Mouse (Mus musculus): ENCODE data around the gene 4930502E18Rik.
"Not testable (repeated sequence)": the region's sequence is repeated elsewhere in the genome, so short reads cannot be mapped to it uniquely, and the experiment has no call there.

Gene 4930502E18Rik

GRCm38 (mm10) chrX:53724596-53724995 lies at the start of gene 4930502E18Rik:
TSS of gene 4930502E18Rik (plus strand) at chrX:53724826.
- no peak for DNase-seq (ENCODE audit: low spot score)

DNA sequence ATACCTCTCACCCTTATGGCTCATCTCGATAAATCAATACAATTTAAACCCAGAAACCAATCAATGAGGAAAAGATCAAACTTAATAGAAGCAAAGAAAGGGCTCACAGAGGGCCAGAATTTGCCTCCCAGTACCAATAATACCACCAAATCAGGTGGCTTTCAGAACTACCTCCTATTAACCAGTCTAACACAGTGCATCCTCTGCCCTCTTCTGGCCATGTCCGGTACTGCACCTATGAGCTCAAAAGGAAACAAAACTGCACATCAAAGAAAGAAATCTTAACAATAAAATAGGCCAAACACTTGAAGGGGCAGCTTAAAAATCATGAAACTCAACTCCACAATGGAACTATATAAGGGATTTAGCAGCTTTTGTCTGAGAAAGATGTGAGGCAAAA lies 47.7 kb upstream of the 4930502E18Rik start:
- not testable (repeated sequence) for DNase-seq (ENCODE audit: low spot score)

DNA sequence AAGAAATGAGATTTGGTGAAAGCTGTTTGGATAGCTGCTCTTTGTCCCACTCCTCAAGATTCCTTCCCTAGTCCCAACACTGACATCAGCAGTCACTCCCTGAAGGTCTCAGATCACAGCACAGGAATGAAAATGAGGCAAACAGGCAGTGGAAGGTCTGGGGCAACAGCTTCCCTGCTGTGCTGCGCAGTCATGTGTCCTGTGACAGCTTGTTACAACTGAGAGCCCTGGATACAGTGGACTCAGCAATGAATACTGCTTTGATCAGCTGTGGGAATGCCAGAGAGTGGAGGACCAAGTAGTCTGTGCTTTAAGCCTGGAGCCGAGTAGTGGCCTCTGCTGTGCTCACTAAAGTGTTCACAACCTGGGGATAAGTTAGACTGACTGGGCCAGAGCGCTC lies 42.0 kb upstream of the 4930502E18Rik start:
- not testable (repeated sequence) for DNase-seq (ENCODE audit: low spot score)

DNA sequence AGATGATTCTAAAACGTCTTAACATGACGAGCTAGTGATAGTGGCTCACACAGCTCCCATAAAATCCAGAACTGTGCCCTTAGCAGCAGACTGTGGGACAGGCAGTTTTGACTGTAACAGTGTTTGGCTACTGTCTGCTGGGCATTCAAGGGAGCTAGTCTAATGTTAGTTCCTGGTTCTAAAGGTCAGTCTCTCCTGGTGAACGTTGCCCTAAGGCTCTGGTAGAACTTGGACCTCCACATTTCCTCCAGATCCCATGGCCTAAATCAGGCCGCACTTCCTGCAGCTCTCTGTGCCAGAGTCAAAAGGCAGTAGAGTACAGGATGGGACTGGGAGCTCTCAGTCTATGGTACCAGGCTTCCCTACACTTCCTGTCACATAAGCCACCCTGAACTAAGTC lies 40.0 kb upstream of the 4930502E18Rik start:
- DNase-seq (ENCODE audit: low spot score), result not testable (repeated sequence)

- no peak for DNase-seq (ENCODE audit: low spot score)
Measured at GRCm38 (mm10) chrX:53692065-53692464, 32.6 kb upstream of the 4930502E18Rik start.

GRCm38 (mm10) chrX:53693141-53693540 lies 31.5 kb upstream of the 4930502E18Rik start:
- no peak for DNase-seq (ENCODE audit: low spot score)

DNA sequence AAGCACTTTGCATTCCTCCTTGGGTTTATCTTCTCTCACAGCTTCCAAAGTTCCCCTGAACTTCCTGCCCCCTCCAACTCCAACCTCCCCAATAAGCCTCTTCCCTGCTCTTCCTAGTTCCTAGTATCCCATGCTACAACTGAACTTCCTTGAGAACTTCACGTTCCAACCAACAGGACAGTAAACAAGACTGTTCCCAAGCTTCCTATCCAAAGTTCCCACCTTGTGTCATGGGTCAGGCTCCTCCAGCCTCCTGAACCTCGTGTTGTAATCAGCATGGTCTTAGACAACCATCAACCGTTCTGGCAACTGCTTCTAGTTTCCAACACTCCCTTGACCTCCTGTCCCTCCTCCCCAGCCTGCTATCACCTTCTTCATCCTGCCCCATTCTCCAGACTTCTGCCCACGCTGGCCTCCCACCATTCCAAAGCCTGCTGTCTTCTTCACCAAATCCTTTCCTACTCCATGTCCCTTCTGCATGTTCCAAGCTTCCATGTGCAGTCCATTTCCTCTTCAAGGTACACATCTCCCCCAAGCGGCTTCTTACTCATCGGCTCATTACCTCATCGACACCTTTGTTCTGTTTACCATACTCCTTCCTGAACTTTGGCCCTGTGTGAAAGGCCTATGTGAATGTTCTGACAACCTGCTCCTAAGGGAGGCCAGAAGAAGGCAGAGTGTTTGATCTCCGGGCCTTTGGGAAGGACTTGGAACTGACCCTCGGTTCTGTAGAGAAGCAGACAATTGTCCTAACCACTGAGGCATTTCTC lies 30.4 kb upstream of the 4930502E18Rik start:
- no peak for DNase-seq (ENCODE audit: low spot score)

DNA sequence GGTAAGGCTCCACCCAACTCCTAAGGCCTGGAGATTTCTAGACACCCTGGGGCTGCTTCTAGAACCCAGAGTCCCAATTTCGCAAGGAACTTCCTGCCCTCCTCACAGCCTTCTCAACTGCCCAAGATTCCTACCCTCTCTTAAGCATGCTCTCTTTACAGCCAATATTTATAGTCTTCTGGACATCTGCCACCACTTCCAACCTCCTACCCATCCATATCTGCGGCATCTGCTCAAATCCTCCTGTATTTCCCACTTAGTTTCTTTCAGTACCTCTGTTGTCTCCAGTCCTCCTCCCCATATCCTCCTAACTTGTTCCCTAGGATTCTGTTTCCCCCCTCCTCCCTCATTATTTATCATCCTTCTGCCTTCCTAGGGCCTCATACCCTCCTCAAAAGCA lies 25.4 kb upstream of the 4930502E18Rik start:
- no peak for DNase-seq (ENCODE audit: low spot score)

DNA sequence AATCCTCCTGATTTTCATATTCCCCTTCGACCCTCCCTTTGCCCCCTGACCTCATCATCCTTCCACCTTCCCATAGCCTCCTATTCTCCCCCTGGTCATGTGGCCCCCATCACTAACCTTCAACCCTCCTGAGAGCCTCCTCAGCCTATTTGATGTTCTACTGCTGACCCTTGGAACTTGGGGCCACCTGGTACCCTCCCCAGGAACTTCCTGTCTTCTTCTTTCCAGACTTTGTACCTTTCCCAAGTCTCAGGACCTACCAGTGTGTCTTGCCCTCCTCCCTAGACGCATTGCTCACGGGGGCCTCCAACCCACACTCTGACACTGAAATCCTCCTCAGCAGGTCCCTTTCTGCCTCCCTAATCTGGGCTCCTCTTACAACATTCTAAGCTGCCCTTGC lies 22.0 kb upstream of the 4930502E18Rik start:
- no peak for DNase-seq (ENCODE audit: low spot score)

- DNase-seq (ENCODE audit: low spot score), result no peak
Measured at GRCm38 (mm10) chrX:53715942-53716322, 8.7 kb upstream of the 4930502E18Rik start.

- DNase-seq (ENCODE audit: low spot score), result peak; percentile 77
Measured at GRCm38 (mm10) chrX:53716323-53717182, 8.1 kb upstream of the 4930502E18Rik start.

DNA sequence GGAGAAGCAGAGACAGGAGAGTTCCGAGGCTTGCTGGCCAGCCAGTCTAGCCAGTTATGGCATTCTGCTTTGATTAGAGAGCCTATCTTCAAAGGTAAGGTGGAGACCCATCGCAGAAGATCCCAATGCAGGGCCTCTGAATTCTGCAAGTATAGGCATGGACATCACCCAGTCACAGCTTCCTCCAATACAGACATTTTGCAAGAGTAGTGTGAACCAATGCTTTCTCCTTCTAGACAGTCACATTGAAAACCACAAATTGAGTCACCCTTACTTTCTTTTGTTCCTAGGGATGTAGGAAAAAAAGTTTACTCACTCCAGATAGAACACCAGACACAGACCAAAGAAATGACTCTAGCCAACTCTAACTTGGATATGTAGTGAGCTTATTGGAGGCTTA lies 4.3 kb downstream of the 4930502E18Rik start:
- no peak for DNase-seq (ENCODE audit: low spot score)

GRCm38 (mm10) chrX:53752851-53753250 lies 28.2 kb downstream of the 4930502E18Rik start:
- no peak for DNase-seq (ENCODE audit: low spot score)

DNA sequence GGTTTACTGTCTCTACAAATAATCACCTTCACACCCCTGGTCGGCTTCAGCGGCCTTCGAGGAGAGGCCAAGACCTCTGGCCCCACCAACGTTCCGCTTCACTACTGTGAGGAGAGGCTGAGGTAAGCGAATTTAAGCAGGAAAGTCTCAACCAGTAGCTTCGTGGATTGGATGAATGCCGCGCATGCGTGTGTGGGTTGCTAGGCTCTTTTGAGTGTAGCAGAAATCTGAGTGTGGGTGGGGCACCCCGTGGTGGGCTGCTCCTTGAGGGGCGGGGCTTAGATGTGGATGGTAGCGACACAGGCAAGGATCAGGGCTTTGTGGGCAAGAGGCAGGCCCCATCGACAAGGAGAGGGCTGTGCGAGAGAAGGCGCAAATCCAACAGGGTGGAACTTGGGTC lies 33.1 kb downstream of the 4930502E18Rik start, which contains the start of gene 1700013H16Rik:
Gene 1700013H16Rik, minus strand, starts transcription at position 96 of the 400 bp plus-strand sequence.
- no peak for DNase-seq (ENCODE audit: low spot score)

GRCm38 (mm10) chrX:53776276-53776675 lies 51.6 kb downstream of the 4930502E18Rik start, which contains the start of gene Zfp36l3:
TSS of gene Zfp36l3 (minus strand) at chrX:53776394.
- DNase-seq (ENCODE audit: low spot score), result no peak
